Mouse (Mus musculus) ES-E14 (cell line): ENCODE data around the gene Gga1. TPM values are rescaled to one million over a fixed set of nuclear protein-coding genes. Genes with fewer than 3 reads are reported as not detected.

Source experiments
- DNase-seq: peaks from one replicate; pipeline ENCODE4 v3.0.0-alpha.2; 2013; ENCODE audit warnings: low read depth, low spot score
- H3K27ac ChIP-seq: 2 replicates; pipeline ENCODE4 v1.5.1; 2012; ENCODE audit warnings: low read depth, mild to moderate bottlenecking, low read length, moderate library complexity, mixed read lengths; ENCODE audit not compliant: poor library complexity, insufficient read depth, severe bottlenecking
- H3K36me3 ChIP-seq: 2 replicates; pipeline ENCODE4 v1.6.1; 2012; ENCODE audit warnings: mild to moderate bottlenecking, low read length, moderate library complexity, mixed read lengths; ENCODE audit not compliant: control insufficient read depth, poor library complexity, insufficient read depth, severe bottlenecking
- H3K4me1 ChIP-seq, 2 experiments: fragments of 150-350 bp in 1 of 2; sonication (generic) in 1 of 2; 2 replicates each; pipeline ENCODE4 v1.6.1; 2012; ENCODE audit warnings: low read length in 2 of 2, mild to moderate bottlenecking in 1 of 2, mixed read lengths in 1 of 2; ENCODE audit not compliant: control insufficient read depth in 2 of 2, insufficient read depth in 2 of 2, poor library complexity in 1 of 2
- H3K4me3 ChIP-seq, 2 experiments: fragments of 150-350 bp in 1 of 2; sonication (generic) in 1 of 2; 2 replicates each; pipeline ENCODE4 v1.5.1; 2012; ENCODE audit warnings: low read length in 2 of 2, low read depth in 1 of 2, mild to moderate bottlenecking in 1 of 2, mixed read lengths in 1 of 2; ENCODE audit not compliant: insufficient read depth in 1 of 2, poor library complexity in 1 of 2, severe bottlenecking in 1 of 2
- H3K9ac ChIP-seq: 2 replicates; pipeline ENCODE4 v1.6.1; 2012; ENCODE audit warnings: low read depth, mild to moderate bottlenecking, low read length, mixed read lengths; ENCODE audit not compliant: poor library complexity, insufficient read depth, severe bottlenecking
- H3K9me3 ChIP-seq: fragments of 150-350 bp; sonication (generic); 2 replicates; pipeline ENCODE4 v1.6.1; 2012; ENCODE audit warnings: low read depth, mild to moderate bottlenecking, low read length; ENCODE audit not compliant: control insufficient read depth, insufficient read depth
- CHD2 ChIP-seq: IDR thresholded peaks from 2 replicates; pipeline ENCODE4 v1.6.1; 2014; ENCODE audit warnings: mild to moderate bottlenecking, low read depth, low read length, inconsistent platforms
- HCFC1 ChIP-seq: IDR thresholded peaks from 2 replicates; pipeline ENCODE4 v1.6.1; 2012; ENCODE audit warnings: low read length, inconsistent platforms, borderline replicate concordance; ENCODE audit not compliant: insufficient read depth
- MAFK ChIP-seq: IDR thresholded peaks from 2 replicates; pipeline ENCODE4 v1.6.1; 2014; ENCODE audit warnings: mild to moderate bottlenecking, low read depth, low read length, inconsistent platforms; ENCODE audit not compliant: insufficient read depth
- ZC3H11A ChIP-seq: IDR thresholded peaks from 2 replicates; pipeline ENCODE4 v1.6.1; 2012; ENCODE audit warnings: low read depth, mild to moderate bottlenecking, inconsistent platforms, low read length, borderline replicate concordance
- ZNF384 ChIP-seq: IDR thresholded peaks from 2 replicates; pipeline ENCODE4 v1.6.1; 2012; ENCODE audit warnings: low read depth, low read length, inconsistent platforms
- in situ Hi-C, 2 experiments: fragments of 600-800 bp; cut with MboI; formaldehyde crosslinking; loops; one replicate each; pipeline ENCODE4 v1.15.1; 2025; ENCODE audit warnings: low sequenced_read_pairs in 2 of 2, inconsistent platforms in 1 of 2; ENCODE audit not compliant: unreplicated experiment in 2 of 2
- total RNA-seq: library from RNA; depleted of rRNA; stranded (reverse); fragments of 300-350 nt; gene quantifications from 2 replicates; pipeline ENCODE4 v1.2.3, GENCODE M21; 2012

Gga1 gene
- total RNA-seq, 1 experiment = 18.4 TPM

DNA sequence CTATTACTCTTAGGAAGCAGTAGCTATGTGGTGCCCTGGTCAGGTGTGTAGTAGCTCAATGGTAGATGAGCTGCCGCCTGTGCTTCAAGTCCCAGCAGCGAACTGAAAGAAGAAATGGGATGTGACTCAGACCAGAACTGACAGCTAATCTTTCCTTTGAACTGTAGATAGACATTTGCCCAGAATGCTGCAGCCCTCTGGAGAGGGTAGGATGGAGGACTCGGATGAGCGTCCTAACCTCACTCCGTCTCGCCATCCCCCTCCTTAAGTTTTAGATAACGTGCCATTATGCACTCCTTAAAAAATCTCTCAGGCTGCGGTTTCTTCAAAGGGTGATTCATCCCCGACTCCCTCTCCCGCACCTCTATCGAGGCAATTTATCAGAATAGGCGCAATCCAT, 42.9 kb downstream of the Gga1 start:
- no peak overlapping the region for H3K27ac ChIP-seq

DNA sequence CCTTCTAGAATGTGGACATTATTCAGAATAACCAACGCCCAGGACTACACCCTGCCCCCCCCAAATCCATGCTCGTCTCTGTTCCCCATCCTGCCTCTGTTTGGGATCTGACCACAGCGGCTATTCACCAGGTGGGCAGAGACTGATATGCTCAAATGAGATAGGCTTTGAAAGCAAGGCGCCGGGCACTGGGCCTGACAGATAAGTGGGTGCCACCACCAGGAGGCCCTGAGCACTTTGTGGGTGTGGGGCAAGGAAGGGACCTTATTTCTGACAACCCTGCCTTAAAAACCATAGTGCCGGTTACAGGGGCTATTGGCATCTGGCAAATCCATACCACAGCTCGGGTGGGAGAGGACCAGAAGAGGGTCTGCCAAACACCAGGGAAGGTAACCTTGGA, 45.7 kb downstream of the Gga1 start:
- no peak for DNase-seq
- Histone ChIP-seq H3K36me3 (peaks cover 7% of the 10 kb centered on the region; the same call in 1 of the 2 replicates), H3K27ac (no peak overlapping the region), H3K9ac (no peak overlapping the region), H3K9me3 (no peaks in the 10 kb centered on the region), H3K4me3 (no peak overlapping the region), H3K4me1 (peaks cover 19 to 21% of the 10 kb centered on the region in 2 experiments)
- TF ChIP-seq ZNF384 (no peak), CHD2 (no peak)
- in situ Hi-C loops = no loop called here

More for the DNA sequence above, 42.9 kb downstream of the Gga1 start:
- H3K9me3 ChIP-seq = no peaks in the 10 kb centered on the region
- H3K4me3 ChIP-seq = no peak overlapping the region
- H3K36me3 ChIP-seq = peaks cover 18% of the 10 kb centered on the region; the same call in 1 of the 2 replicates
- peaks cover 4 to 18% of the 10 kb centered on the region in 2 experiments; a peak in 2 of 4 replicates for H3K4me1 ChIP-seq
- DNase-seq = no peak
- in situ Hi-C loops = no loop called here
- no peak overlapping the region for H3K9ac ChIP-seq
- TF ChIP-seq ZNF384 = no peak
- TF ChIP-seq MAFK = no peak
- no peak for TF ChIP-seq ZC3H11A
- TF ChIP-seq CHD2 = no peak
- no peak for TF ChIP-seq HCFC1

DNA sequence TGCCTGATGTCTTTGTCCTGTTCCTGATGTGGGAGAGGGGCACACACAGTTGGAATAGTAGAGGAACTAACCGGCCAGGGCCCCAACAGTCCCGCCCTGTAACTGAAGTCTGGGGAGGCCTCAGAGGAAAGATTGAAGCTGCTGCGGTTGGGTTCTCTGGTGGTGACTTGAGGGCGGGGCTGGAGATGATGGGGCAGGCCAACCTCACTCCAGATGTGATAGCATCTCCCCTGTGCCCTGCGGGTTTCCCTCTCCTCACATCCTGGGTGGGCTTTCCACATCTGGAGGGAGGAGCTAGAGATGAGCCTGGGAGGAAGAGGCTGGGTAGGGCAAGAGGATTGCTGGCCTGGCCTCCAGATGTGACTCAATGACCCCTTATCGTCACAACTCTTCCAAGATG, 46.6 kb downstream of the Gga1 start:
- peaks cover 21 to 22% of the 10 kb centered on the region in 2 experiments for H3K4me1 ChIP-seq
- in situ Hi-C loops = no loop called here
- H3K9ac ChIP-seq = no peak overlapping the region

DNA sequence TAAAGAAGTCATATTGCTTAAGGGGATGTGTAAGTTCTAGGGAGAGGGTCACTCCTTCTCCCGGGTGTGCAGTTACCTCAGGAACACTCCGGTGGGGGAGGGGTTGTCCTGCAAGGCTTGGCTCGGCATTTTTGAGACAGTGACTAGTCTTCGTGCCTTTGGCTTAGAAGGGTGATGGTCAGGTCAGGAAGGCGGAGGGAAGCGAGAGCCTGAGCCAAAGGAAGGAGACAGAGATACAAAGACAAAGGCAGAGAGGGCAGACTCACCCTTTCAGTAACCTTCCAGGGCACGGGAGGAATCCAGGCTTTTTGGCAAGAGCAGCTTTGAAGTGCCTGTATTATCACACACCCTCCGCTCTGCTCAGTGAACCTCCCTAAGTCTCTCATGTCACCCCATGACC, 48.1 kb downstream of the Gga1 start:
- in situ Hi-C loops = no loop called here
- TF ChIP-seq MAFK = no peak
- TF ChIP-seq ZC3H11A = no peak
- no peak for TF ChIP-seq ZNF384
- no peak for TF ChIP-seq HCFC1
- TF ChIP-seq CHD2 = no peak
- H3K9me3 ChIP-seq = no peaks in the 10 kb centered on the region
- peaks cover 21 to 23% of the 10 kb centered on the region in 2 experiments for H3K4me1 ChIP-seq
- H3K9ac ChIP-seq = no peak overlapping the region
- H3K4me3 ChIP-seq = no peak overlapping the region
- no peak for DNase-seq
- no peak overlapping the region for H3K27ac ChIP-seq
- peaks cover under 1% of the 10 kb centered on the region; the same call in 1 of the 2 replicates for H3K36me3 ChIP-seq

More for the DNA sequence above, 46.6 kb downstream of the Gga1 start:
- TF ChIP-seq ZC3H11A (no peak), ZNF384 (no peak), CHD2 (no peak), HCFC1 (no peak), MAFK (no peak)
- Histone ChIP-seq H3K27ac (no peak overlapping the region), H3K9me3 (no peaks in the 10 kb centered on the region), H3K4me3 (no peak overlapping the region), H3K36me3 (0 out of 2 replicates have a peak, but pooled peaks cover 2% of the 10 kb centered on the region)
- no peak for DNase-seq
